Mouse (Mus musculus) limb, embryonic 10.5 days (tissue): ENCODE data around the gene Plcb1. TPM values are rescaled to one million over a fixed set of nuclear protein-coding genes. Genes with fewer than 3 reads are reported as not detected.

Experiments used
- DNase-seq: peaks from one replicate; pipeline ENCODE4 v3.0.0-alpha.2; 2017; ENCODE audit warnings: low spot score
- H3K27ac ChIP-seq: fragments of 300-500 bp; sonication (generic); 2 replicates; pipeline ENCODE4 v1.5.1; 2016; ENCODE audit warnings: mild to moderate bottlenecking
- H3K27me3 ChIP-seq: fragments of 300-500 bp; sonication (generic); 2 replicates; pipeline ENCODE4 v1.6.1; 2016; ENCODE audit warnings: low read depth, mild to moderate bottlenecking; ENCODE audit not compliant: poor library complexity, severe bottlenecking
- H3K36me3 ChIP-seq: fragments of 300-500 bp; sonication (generic); 2 replicates; pipeline ENCODE4 v1.6.1; 2016; ENCODE audit warnings: mild to moderate bottlenecking, moderate library complexity
- H3K4me1 ChIP-seq: fragments of 300-500 bp; sonication (generic); 2 replicates; pipeline ENCODE4 v1.6.1; 2016
- H3K4me3 ChIP-seq: fragments of 300-500 bp; sonication (generic); 2 replicates; pipeline ENCODE4 v1.5.1; 2016; ENCODE audit warnings: mild to moderate bottlenecking, moderate library complexity
- H3K9me3 ChIP-seq: fragments of 300-500 bp; sonication (generic); replicated peaks from 2 replicates; pipeline ENCODE4 v1.6.1; 2016; ENCODE audit warnings: mild to moderate bottlenecking
- WGBS: fragments of 180-500 bp; shearing (Covaris S2); methylation state at CpG from one replicate; pipeline ENCODE4 v1.1.7; 2016; 5-methylcytosine and 5-hydroxymethylcytosine counted together
- polyA plus RNA-seq: library from polyadenylated mRNA; unstranded; fragments of >200 nt; fragmentation: Nextera tagmentation; extraction: Ambion mirVana; gene quantifications from 2 replicates; pipeline ENCODE4 v1.2.1, GENCODE M21; 2016

Plcb1 gene
- polyA plus RNA-seq, 1 experiment from 2014 or later, result 12.2 TPM

DNA sequence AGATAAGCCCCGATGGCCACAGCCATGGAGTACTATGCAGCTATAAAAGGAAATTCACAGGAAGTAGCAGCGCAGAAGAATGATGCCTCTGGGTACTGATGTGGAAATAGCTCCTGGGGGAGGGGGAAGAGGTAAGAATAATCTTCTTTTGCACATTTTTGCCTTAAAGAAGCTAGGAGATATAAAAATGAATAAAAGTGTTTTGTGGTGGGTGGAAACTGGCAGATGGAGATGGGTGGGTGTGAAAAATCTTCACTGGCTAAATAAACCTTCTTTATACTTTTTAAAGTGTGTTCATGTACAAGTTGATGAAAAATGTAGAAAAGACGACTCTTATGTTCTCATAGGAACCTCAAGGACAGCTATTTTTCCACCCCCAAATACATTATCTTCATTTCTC is 60.7 kb downstream of the Plcb1 start:
- 0 out of 2 replicates have a peak, but pooled peaks cover 3% of the 10 kb centered on the region for H3K4me1 ChIP-seq
- DNase-seq, result no peak
- WGBS, result 88% methylated on average over 3 of the region's 3 CpGs
- no peaks in the 10 kb centered on the region for H3K27me3 ChIP-seq
- no peak overlapping the region for H3K27ac ChIP-seq
- H3K4me3 ChIP-seq, result no peak overlapping the region
- no peaks in the 10 kb centered on the region for H3K9me3 ChIP-seq
- no peaks in the 10 kb centered on the region for H3K36me3 ChIP-seq

DNA sequence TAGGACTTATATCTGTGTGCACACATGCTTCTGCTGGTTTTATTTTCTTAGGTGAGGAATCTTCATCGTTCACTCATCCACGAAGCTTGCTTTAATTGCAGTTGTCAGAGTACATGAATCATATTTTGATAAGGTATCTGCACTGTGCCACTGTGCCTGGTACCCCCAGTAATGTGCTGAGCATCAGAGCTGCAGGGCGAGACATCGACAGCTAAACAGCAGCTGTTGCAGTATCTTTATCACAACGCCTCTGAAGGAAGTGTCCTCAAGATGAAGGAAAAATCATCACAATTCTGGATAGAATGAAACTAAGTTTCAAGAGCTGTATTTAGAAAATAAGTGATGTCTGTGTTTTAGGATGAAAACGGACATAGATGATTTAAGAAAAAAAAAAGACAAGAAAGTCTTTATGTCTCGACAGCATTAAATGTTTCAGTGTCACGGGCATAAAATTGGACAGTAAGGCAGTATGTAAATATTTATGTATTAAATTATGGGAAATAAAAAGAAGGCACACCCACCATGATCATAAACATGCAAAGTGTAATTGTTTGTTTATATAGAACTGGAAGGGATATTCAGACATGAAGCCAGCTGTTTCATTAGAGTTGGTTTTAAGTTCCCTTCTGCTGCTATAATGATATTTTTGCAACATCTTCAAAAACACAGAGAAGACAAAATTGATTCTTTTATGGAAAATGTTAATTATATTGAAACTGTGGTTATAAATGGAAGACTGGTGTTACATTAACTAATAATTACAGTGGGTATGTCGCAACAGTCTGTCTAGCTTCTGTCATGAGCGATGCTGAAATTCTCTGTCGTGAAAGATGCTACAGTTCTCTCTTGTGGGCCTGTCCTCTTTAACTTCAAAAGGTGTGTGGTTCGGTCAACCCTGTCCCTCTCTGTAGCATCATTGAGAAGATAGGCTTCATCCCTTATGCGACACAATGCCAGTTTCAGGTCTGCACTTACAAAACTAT is 65.6 kb downstream of the Plcb1 start:
- no peak overlapping the region for H3K27ac ChIP-seq
- H3K4me1 ChIP-seq, result 0 out of 2 replicates have a peak, but pooled peaks cover under 1% of the 10 kb centered on the region
- WGBS, result 90% methylated on average over 13 of the region's 13 CpGs
- no peak overlapping the region for H3K4me3 ChIP-seq
- no peaks in the 10 kb centered on the region for H3K9me3 ChIP-seq
- DNase-seq, result no peak
- no peaks in the 10 kb centered on the region for H3K27me3 ChIP-seq
- no peaks in the 10 kb centered on the region for H3K36me3 ChIP-seq

DNA sequence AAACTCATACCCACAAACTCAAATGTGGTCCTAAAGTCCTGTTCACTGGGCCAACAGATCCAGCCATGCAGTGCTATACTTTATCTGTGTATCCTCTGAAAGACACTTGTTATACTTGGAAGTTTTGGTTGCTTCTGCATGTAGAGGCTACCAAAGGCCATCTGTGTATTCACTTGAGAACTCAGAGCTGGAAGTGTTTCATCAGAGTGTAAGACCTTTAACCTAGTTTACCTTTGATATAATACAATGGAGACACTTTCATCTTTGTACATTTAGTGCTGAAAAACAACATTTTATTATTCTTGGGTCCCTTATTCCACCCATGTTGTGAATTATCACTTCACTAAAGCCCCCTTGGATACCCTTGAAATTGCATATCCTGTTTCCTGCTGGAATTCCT is 70.4 kb downstream of the Plcb1 start:
- H3K4me3 ChIP-seq, result no peak overlapping the region
- H3K27me3 ChIP-seq, result no peaks in the 10 kb centered on the region
- no peaks in the 10 kb centered on the region for H3K9me3 ChIP-seq
- H3K4me1 ChIP-seq, result 0 out of 2 replicates have a peak, but pooled peaks cover 3% of the 10 kb centered on the region
- no peaks in the 10 kb centered on the region for H3K36me3 ChIP-seq
- H3K27ac ChIP-seq, result no peak overlapping the region
- DNase-seq, result no peak

DNA sequence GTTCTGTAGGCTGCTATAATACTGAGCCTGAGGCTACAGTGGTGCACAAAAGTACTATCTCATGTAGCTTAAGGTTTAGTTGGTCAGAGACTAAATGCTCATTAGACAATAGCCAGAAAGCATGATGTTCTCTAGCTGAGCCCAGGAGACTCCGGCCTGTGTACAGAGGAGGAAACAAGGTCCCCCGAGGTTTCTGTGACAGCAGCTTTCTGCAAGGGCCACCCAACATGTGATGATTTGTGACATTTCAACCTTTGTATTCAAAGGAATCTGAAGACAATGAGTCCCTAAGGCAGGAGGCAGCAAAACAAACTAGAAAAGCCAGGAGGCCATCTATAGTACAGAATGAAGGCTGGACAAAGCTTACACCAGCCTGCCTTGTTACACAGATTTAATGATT is 70.8 kb downstream of the Plcb1 start:
- Histone ChIP-seq H3K36me3 (no peaks in the 10 kb centered on the region), H3K4me3 (no peak overlapping the region), H3K9me3 (no peaks in the 10 kb centered on the region), H3K27ac (no peak overlapping the region), H3K27me3 (no peaks in the 10 kb centered on the region), H3K4me1 (0 out of 2 replicates have a peak, but pooled peaks cover 3% of the 10 kb centered on the region)
- 75% methylated on average over 2 of the region's 2 CpGs for WGBS
- DNase-seq, result no peak

DNA sequence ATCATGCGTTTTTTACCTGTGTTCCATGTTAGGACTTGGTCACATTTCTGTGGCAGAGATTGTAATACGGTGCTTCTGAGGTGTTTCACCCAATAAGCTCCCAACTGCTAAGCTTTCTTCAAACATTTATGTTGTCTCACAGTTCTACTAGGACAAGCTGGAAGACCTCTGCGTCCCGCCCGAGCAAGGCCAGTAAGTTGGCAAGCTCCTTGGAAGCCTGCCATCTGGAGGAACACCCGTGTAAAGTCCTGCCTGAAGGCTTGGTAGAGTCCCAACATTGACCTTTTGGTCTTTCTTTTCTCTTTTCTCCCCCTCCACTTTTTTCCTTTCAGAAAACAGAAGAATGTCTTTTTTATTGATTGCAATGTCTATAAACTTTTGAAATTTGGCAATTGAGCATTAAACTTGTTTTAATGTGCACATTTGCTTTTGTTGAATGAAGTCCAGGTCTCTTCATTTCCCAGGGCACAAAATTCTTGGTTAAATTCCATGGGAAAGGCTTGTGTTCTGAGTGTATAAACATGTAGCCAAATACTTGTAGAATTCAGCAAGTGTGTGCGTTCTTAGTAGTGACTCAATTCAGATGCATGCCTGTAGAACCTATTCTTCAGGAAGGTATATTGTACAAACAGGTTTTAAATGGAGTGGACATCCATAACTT is 79.2 kb downstream of the Plcb1 start:
- H3K9me3 ChIP-seq, result no peaks in the 10 kb centered on the region
- H3K27ac ChIP-seq, result no peak overlapping the region
- DNase-seq, result no peak
- H3K36me3 ChIP-seq, result no peaks in the 10 kb centered on the region
- H3K4me3 ChIP-seq, result no peak overlapping the region
- 88% methylated on average over 7 of the region's 7 CpGs for WGBS
- H3K4me1 ChIP-seq, result no peaks in the 10 kb centered on the region
- H3K27me3 ChIP-seq, result no peaks in the 10 kb centered on the region

DNA sequence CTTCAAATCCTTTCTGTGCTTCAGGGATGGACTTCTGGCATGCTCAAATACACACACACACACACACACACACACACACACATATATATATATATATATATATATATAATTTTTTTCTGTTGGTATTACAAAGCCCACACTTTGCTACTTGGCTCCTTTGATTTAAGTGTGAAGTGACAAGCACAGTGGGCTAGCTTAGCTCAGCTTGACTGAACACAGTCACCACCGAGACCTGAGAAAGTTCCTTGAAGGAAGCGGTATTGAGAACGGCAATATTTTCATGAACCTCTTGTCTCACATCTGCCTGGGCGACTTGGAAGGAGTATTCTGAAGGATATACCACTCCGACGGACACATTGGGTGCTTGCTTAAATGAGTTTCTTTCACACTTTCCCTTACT is 81.5 kb downstream of the Plcb1 start:
- Histone ChIP-seq H3K4me3 (no peak overlapping the region), H3K36me3 (no peaks in the 10 kb centered on the region), H3K9me3 (no peaks in the 10 kb centered on the region), H3K4me1 (no peaks in the 10 kb centered on the region), H3K27ac (no peak overlapping the region), H3K27me3 (no peaks in the 10 kb centered on the region)
- no peak for DNase-seq
- 89% methylated on average over 6 of the region's 6 CpGs for WGBS

DNA sequence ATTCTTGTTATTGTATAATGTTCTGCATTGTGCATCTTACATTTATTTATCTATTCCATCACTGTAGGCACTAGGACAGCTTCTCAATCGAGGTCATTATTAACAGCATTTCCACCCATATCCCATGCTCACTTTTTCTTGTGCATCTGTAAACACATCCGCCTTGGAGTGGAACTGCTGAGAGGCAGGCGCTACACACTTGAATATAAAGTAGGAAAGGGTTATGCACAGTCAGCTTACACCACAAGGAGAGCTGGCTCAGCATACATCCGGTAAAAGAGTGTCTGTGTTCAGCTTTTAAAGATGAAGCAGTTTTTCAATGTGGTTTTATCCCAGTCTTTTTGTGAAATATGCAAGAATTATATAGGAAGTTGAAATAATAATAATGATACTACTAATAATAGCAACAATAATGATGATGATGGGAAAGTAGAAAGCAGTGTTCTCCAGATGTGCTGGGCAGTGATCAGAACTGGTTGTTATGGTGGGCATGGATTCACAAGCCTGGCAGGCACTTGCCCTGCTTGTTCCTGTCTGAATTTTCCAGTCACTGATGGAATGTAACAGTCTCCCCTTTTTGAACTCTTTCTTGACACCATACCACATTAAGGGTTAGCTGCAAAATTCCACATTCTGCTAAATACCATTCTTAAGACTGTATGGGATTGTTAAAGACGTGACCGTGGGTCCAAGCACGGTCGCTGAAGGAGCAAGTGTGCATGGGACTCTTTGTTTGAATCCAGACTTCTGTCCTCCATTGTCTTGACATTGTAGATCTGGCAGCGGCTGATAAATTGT is 86.0 kb downstream of the Plcb1 start:
- Histone ChIP-seq H3K4me3 (no peak overlapping the region), H3K27me3 (no peaks in the 10 kb centered on the region), H3K9me3 (no peaks in the 10 kb centered on the region), H3K27ac (no peak overlapping the region), H3K4me1 (no peaks in the 10 kb centered on the region), H3K36me3 (no peaks in the 10 kb centered on the region)
- WGBS, result 87% methylated on average over 9 of the region's 9 CpGs
- no peak for DNase-seq

DNA sequence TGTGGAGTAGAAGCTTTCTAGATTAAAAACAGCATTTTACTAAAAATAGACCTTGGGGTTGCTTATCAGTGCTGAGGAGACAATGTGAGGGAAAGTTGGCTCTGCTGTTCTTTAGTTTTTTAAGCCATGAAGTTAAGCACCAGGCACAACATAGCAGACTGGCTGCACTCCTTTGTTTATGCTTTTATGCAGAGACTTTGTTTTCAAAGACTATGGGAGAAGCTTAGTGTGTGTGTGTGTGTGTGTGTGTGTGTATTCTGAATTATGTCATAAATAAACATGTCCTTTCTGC is 86.6 kb downstream of the Plcb1 start:
- Histone ChIP-seq H3K27ac (no peak overlapping the region), H3K27me3 (no peaks in the 10 kb centered on the region), H3K4me1 (no peaks in the 10 kb centered on the region), H3K9me3 (no peaks in the 10 kb centered on the region), H3K4me3 (no peak overlapping the region), H3K36me3 (no peaks in the 10 kb centered on the region)
- no peak for DNase-seq

DNA sequence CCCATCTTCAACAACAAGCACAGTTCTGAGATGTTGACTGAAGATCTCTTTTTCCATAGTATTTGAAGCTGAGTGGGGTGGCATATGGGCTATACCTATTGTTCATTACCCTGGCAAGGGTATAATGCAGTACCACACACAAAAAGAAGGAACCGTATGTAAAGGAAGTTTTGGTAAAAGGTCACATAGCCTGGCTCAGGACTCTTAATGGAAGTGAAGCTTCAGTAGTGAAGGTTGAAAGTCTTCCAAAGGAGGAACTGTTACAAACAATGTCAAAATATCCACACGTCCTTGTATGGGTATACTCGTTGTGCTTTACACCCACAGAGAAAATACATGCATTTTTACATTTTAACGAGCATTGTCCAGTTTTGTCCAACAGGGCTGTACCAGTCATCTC is 91.3 kb downstream of the Plcb1 start:
- H3K9me3 ChIP-seq, result no peaks in the 10 kb centered on the region
- no peaks in the 10 kb centered on the region for H3K36me3 ChIP-seq
- no peak overlapping the region for H3K27ac ChIP-seq
- no peaks in the 10 kb centered on the region for H3K27me3 ChIP-seq
- 92% methylated on average over 4 of the region's 4 CpGs for WGBS
- H3K4me1 ChIP-seq, result no peaks in the 10 kb centered on the region
- H3K4me3 ChIP-seq, result no peak overlapping the region
- DNase-seq, result no peak

DNA sequence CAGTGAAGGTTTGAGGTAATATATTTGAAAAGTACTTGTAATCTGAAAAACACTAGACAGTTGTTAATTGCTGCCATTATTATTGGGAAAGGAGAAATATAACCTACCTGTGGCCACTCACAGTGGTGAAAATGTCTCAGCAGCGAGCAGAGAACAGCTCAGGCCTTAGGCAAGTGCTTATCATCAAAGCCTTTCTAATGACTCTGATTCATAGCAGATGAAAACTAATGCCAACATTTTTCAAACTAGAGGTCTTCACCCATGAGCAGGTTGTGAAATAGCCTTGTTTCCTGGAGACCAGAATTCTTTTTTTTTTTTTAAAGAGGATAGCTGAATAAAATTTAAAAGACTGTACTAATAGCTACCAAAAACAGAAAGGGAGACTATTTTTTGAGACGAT is 105.3 kb downstream of the Plcb1 start:
- no peak overlapping the region for H3K27ac ChIP-seq
- H3K9me3 ChIP-seq, result no peaks in the 10 kb centered on the region
- 54% methylated on average over 2 of the region's 2 CpGs for WGBS
- no peak overlapping the region for H3K4me3 ChIP-seq
- DNase-seq, result no peak
- H3K27me3 ChIP-seq, result no peaks in the 10 kb centered on the region
- H3K4me1 ChIP-seq, result peaks cover 4% of the 10 kb centered on the region
- no peaks in the 10 kb centered on the region for H3K36me3 ChIP-seq

DNA sequence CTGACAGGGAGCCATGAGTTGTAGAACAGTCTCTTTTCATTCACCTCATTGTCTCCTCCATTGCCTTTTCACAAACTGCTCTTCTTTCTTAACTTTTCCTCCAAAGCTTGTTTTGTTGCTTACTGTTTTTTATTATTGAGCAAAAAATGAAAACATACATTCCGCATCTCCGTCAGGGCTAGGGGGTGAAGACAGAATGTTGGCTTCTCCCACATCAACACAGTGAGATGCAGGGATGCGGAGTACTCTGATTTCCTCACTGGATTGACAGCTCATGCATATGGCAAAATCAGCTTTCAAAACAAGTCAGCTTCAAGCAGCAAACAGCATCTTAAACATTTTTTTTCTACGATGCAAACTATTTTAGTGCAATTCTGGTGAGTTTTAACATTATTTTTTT is 108.9 kb downstream of the Plcb1 start:
- no peaks in the 10 kb centered on the region for H3K27me3 ChIP-seq
- 96% methylated on average over 4 of the region's 4 CpGs for WGBS
- no peaks in the 10 kb centered on the region for H3K36me3 ChIP-seq
- no peak overlapping the region for H3K4me3 ChIP-seq
- no peaks in the 10 kb centered on the region for H3K9me3 ChIP-seq
- DNase-seq, result no peak
- H3K27ac ChIP-seq, result no peak overlapping the region
- peaks cover 6% of the 10 kb centered on the region for H3K4me1 ChIP-seq

DNA sequence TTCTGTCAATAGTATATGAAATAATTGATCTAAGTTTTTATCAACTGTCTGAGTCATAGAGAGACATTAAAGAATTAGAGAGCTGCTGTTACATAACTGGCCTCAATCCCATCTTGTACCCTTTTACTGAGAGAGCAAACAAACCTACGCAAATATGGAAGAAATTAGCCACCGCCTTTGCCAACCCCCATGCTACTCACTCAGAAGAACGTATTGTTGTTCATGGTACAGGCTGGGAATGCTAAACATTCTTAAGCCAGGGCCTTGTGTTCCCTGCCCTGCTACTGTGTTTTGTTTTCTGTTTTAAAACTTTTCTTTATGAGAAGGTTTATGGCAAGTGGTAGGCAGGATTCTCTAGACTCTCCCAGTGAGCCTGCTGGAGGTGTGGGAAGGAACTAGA is 110.3 kb downstream of the Plcb1 start:
- 78% methylated on average over 3 of the region's 3 CpGs for WGBS
- H3K4me1 ChIP-seq, result peaks cover 2% of the 10 kb centered on the region; the same call in 1 of the 2 replicates
- no peaks in the 10 kb centered on the region for H3K27me3 ChIP-seq
- H3K36me3 ChIP-seq, result no peaks in the 10 kb centered on the region
- no peak overlapping the region for H3K27ac ChIP-seq
- H3K9me3 ChIP-seq, result no peaks in the 10 kb centered on the region
- H3K4me3 ChIP-seq, result no peak overlapping the region
- DNase-seq, result no peak

DNA sequence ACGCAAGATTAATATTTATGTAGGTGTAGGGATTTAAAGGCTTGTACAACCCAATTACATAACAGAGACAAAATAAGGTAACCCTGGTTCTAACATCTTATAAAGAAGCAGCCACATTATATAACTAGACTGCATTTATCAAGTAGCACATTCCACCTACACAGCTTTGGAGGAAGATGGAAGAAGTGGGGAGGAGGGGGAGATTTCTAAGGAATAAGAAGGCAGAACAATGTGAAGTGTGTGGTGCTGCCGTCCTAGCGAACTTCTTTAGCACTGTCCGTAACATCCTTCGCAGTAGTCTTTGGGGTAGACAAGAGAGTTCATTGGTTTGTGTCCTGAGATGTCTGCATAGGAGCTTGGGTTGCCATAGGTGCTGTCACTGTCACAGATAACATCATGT is 111.2 kb downstream of the Plcb1 start:
- no peaks in the 10 kb centered on the region for H3K36me3 ChIP-seq
- WGBS, result 95% methylated on average over 5 of the region's 5 CpGs

More for the DNA sequence above, 111.2 kb downstream of the Plcb1 start:
- H3K9me3 ChIP-seq, result no peaks in the 10 kb centered on the region
- H3K27ac ChIP-seq, result no peak overlapping the region
- H3K4me3 ChIP-seq, result no peak overlapping the region
- no peaks in the 10 kb centered on the region for H3K27me3 ChIP-seq
- DNase-seq, result no peak
- H3K4me1 ChIP-seq, result peaks cover 2% of the 10 kb centered on the region; the same call in 1 of the 2 replicates
